Mouse (Mus musculus) hindbrain, embryonic 13.5 days (tissue): ENCODE measurements around the gene Hist2h2be. TPM values are rescaled to one million over a fixed set of nuclear protein-coding genes. Genes with fewer than 3 reads are reported as not detected.
"Not testable (repeated sequence)": the region's sequence is repeated elsewhere in the genome, so short reads cannot be mapped to it uniquely, and the experiment has no call there.

Source experiments
- ATAC-seq: fragments of 200-750 bp; cut with Nextera tagmentation; 2 replicates; pipeline ENCODE4 v1.8.0; 2017; ENCODE audit warnings: moderate TSS enrichment; ENCODE audit not compliant: low FRiP score
- H3K27ac ChIP-seq: fragments of 300-500 bp; sonication (generic); 2 replicates; pipeline ENCODE4 v1.5.1; 2015; ENCODE audit warnings: inconsistent platforms, mild to moderate bottlenecking, moderate library complexity
- H3K27me3 ChIP-seq: fragments of 300-500 bp; sonication (generic); 2 replicates; pipeline ENCODE4 v1.6.1; 2015; ENCODE audit warnings: mild to moderate bottlenecking, inconsistent platforms
- H3K36me3 ChIP-seq: fragments of 300-500 bp; sonication (generic); 2 replicates; pipeline ENCODE4 v1.6.1; 2015; ENCODE audit warnings: mild to moderate bottlenecking, inconsistent platforms
- H3K4me1 ChIP-seq: fragments of 300-500 bp; sonication (generic); replicated peaks from 2 replicates; pipeline ENCODE4 v1.6.1; 2015; ENCODE audit warnings: inconsistent platforms
- H3K4me2 ChIP-seq: fragments of 300-500 bp; sonication (generic); 2 replicates; pipeline ENCODE4 v1.6.1; 2015; ENCODE audit warnings: inconsistent platforms, mild to moderate bottlenecking, moderate library complexity
- H3K4me3 ChIP-seq: fragments of 300-500 bp; sonication (generic); 2 replicates; pipeline ENCODE4 v1.5.1; 2015; ENCODE audit warnings: mild to moderate bottlenecking, inconsistent platforms
- H3K9ac ChIP-seq: fragments of 300-500 bp; sonication (generic); 2 replicates; pipeline ENCODE4 v1.6.1; 2015; ENCODE audit warnings: mild to moderate bottlenecking, inconsistent platforms
- H3K9me3 ChIP-seq: fragments of 300-500 bp; sonication (generic); 2 replicates; pipeline ENCODE4 v1.6.1; 2016; ENCODE audit warnings: inconsistent platforms
- WGBS: fragments of 180-500 bp; shearing (Covaris S2); methylation state at CpG from one replicate; pipeline ENCODE4 v1.1.7; 2015; 5-methylcytosine and 5-hydroxymethylcytosine counted together
- polyA plus RNA-seq: library from polyadenylated mRNA; unstranded; fragments of >200 nt; fragmentation: Nextera tagmentation; extraction: Ambion mirVana; gene quantifications from 2 replicates; pipeline ENCODE4 v1.2.1, GENCODE M21; 2015

The Hist2h2be gene
- polyA plus RNA-seq, 1 experiment from 2014 or later = 4.3 TPM

DNA sequence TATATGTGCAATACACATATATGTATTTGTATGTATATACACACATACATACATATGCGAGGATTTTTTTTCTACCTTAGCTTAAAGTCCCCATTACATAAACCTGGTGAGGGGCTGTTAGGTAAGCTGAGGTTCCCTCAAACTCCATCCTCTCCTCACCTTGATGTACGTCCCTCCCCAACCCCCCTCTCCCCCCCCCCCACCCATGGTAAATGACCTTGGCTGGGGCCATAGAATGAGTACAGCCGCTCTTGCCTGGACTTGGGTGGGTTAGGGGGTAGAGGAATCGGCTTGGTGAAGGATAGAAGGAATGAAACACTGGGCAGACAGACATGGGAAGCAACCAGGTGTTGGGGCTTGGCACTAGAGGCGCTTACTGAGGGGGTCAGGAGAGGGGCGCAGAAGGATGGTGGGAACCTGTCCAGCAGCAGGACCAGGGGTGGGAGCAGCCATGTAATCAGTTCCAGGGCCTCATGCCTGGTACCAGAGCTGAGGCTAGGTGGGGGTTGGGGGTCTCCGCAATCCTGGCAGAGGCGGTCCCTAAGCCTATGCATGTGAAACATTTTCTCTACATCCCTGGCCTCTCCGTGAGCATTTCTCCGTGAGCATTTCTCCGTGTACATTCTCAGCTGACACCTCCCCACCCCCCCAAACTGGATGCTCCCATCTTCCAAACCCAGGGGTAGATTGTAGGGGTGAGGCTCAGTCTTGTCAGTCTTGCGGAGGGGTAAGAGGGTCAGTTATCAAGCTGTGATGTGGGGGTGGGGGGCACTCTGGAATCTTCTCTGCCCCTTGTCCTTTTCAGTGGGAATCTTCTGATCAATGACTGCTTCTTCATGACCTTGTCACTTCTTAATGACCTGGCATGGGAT, 39.2 kb upstream of the Hist2h2be start:
- Histone ChIP-seq H3K27ac (peak overlapping the region; percentile 90), H3K4me3 (peak overlapping the region; percentile 66), H3K4me2 (peak overlapping the region; percentile 79), H3K36me3 (peaks cover 35% of the 10 kb centered on the region), H3K9ac (peak overlapping the region; percentile 86), H3K9me3 (no peaks in the 10 kb centered on the region), H3K27me3 (no peaks in the 10 kb centered on the region), H3K4me1 (peaks cover 53% of the 10 kb centered on the region)
- peak; percentile 52 for ATAC-seq
- WGBS = 39% methylated on average over 12 of the region's 12 CpGs

- Histone ChIP-seq H3K4me1 (peaks cover 54% of the 10 kb centered on the region), H3K9ac (peak overlapping the region; percentile 86), H3K27ac (peak overlapping the region; percentile 90), H3K9me3 (no peaks in the 10 kb centered on the region), H3K4me3 (peak overlapping the region; percentile 66), H3K27me3 (no peaks in the 10 kb centered on the region), H3K36me3 (peaks cover 39% of the 10 kb centered on the region), H3K4me2 (peak overlapping the region; percentile 79)
- WGBS = 26% methylated on average over 4 of the region's 4 CpGs
- no peak for ATAC-seq
Measured at GRCm38 (mm10) chr3:96182382-96182776, 38.5 kb upstream of the Hist2h2be start.

GRCm38 (mm10) chr3:96192977-96193376, 27.9 kb upstream of the Hist2h2be start:
- Histone ChIP-seq H3K9me3 (no peaks in the 10 kb centered on the region), H3K4me2 (no peak overlapping the region), H3K4me3 (no peak overlapping the region), H3K9ac (no peak overlapping the region), H3K4me1 (peaks cover 12% of the 10 kb centered on the region), H3K27ac (no peak overlapping the region), H3K36me3 (peaks cover 75% of the 10 kb centered on the region), H3K27me3 (no peaks in the 10 kb centered on the region)
- WGBS = 68% methylated on average over 12 of the region's 12 CpGs
- ATAC-seq = no peak

GRCm38 (mm10) chr3:96194966-96195365, 26.0 kb upstream of the Hist2h2be start:
- no peaks in the 10 kb centered on the region for H3K9me3 ChIP-seq
- no peak overlapping the region for H3K4me3 ChIP-seq
- H3K36me3 ChIP-seq = peaks cover 56% of the 10 kb centered on the region
- peaks cover 16% of the 10 kb centered on the region for H3K4me1 ChIP-seq
- no peak for ATAC-seq
- H3K4me2 ChIP-seq = no peak overlapping the region
- 0 out of 2 replicates have a peak, but pooled peaks cover 4% of the 10 kb centered on the region for H3K27me3 ChIP-seq
- 87% methylated on average over 10 of the region's 10 CpGs for WGBS
- no peak overlapping the region for H3K9ac ChIP-seq
- no peak overlapping the region for H3K27ac ChIP-seq

DNA sequence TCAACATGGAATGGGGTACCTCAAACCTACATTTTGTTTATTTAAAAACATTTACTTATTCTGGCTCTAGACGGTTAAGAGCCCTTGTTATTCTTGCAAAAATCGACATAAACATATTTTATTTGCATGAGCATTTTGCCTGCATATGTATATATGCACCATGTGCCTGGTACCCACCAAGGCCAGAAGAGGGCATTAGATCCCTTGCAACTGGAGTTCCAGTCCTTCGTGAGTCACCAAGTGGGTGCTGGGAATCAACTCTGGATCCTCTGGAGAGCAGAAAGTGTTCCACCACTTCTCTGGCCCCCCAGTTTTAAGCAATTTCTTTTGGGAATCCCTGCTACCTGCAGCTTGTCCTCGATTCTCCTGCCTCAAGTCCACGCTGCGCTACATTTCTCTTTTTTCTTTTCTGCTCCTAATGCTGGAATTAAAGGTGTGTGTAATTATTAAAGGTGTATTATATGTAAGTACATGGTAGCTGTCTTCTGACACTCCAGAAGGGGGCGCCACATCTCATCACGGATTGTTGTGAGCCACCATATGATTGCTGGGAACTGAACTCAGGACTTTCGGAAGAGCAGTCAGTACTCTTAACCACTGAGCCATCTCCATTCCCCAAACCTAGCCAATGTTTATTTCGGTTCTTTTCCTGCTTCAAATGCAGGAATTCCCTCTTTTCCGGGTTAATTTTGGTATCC, 25.2 kb upstream of the Hist2h2be start:
- no peak for ATAC-seq
- 92% methylated on average over 11 of the region's 11 CpGs for WGBS
- Histone ChIP-seq H3K9ac (no peak overlapping the region), H3K27ac (peak overlapping the region; percentile 98; the same call in 1 of the 2 replicates), H3K36me3 (peaks cover 48% of the 10 kb centered on the region), H3K4me2 (peak overlapping the region; percentile 98), H3K9me3 (no peaks in the 10 kb centered on the region), H3K4me1 (peaks cover 16% of the 10 kb centered on the region), H3K4me3 (no peak overlapping the region), H3K27me3 (0 out of 2 replicates have a peak, but pooled peaks cover 4% of the 10 kb centered on the region)

DNA sequence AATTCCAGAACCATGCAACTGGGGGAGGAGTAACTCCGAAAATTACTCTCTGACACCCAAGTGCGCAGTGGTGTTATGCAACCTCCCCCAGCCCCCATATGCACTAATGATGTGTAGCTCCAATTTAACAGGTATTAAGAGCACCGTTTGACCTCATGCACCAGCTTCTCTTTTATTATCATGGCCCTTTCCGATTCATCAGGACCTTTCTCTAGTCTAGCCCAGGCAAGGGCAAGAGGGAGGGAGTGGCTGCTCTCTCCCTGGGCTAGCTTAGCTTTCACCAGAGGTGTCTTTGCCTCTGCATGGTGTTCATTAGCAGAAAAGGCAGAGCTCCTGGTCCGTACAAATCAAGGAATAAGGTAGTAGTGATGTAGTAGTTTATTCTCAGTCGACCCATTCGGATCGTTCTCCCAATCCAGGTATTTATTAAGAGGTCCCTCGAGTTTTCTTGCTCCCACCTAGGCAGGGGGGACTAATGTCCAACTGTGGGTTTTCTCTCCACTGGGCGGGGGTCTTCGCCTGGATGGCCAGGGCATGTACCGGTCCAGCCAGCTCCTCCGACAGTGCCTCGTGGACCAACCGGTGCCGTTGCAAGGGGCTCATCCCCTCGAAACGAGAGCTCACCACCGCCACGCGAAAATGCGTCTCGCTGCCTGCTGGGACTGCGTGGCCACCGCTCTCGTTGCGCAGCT, 24.3 kb upstream of the Hist2h2be start:
- peak; percentile 34 for ATAC-seq
- 0 out of 2 replicates have a peak, but pooled peaks cover 4% of the 10 kb centered on the region for H3K27me3 ChIP-seq
- H3K4me3 ChIP-seq = peak overlapping the region; percentile 69
- H3K36me3 ChIP-seq = peaks cover 40% of the 10 kb centered on the region
- peak overlapping the region; percentile 98 for H3K27ac ChIP-seq
- H3K9ac ChIP-seq = peak overlapping the region; percentile 92
- peaks cover 16% of the 10 kb centered on the region for H3K4me1 ChIP-seq
- H3K9me3 ChIP-seq = no peaks in the 10 kb centered on the region
- H3K4me2 ChIP-seq = peak overlapping the region; percentile 98
- WGBS = 19% methylated on average over 27 of the region's 27 CpGs

- Histone ChIP-seq H3K4me1 (peaks cover 16% of the 10 kb centered on the region), H3K9me3 (no peaks in the 10 kb centered on the region), H3K27me3 (0 out of 2 replicates have a peak, but pooled peaks cover 4% of the 10 kb centered on the region), H3K36me3 (peaks cover 33% of the 10 kb centered on the region), H3K27ac (peak overlapping the region; percentile 98), H3K9ac (peak overlapping the region; percentile 92), H3K4me2 (peak overlapping the region; percentile 98), H3K4me3 (peak overlapping the region; percentile 69)
- WGBS = under 1% methylated on average over 50 of the region's 50 CpGs
- peak; percentile 95 for ATAC-seq
Measured at GRCm38 (mm10) chr3:96197129-96197749, 23.7 kb upstream of the Hist2h2be start.

DNA sequence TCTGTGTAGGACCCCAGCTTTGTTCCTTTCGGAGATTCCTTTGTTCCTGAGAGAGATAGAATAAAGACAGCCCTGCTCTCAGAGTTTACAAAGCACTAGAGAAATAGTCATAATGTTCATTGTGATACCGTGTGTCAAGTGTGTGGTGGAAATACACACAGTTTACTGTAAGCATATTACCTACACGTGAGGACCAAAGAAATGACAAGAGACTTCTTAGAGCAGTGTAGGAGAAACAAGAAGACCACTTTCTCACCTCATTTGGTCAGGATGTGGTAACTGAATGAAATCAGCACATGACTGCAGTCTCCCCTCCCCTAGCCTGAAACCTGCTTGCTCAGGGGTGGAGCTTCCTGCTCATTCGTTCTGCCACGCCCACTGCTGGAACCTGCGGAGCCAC, 22.7 kb upstream of the Hist2h2be start:
- Histone ChIP-seq H3K4me1 (peaks cover 16% of the 10 kb centered on the region), H3K4me3 (peak overlapping the region; percentile 69), H3K9me3 (no peaks in the 10 kb centered on the region), H3K9ac (peak overlapping the region; percentile 92), H3K27me3 (0 out of 2 replicates have a peak, but pooled peaks cover 4% of the 10 kb centered on the region), H3K4me2 (peak overlapping the region; percentile 98), H3K36me3 (peaks cover 24% of the 10 kb centered on the region), H3K27ac (peak overlapping the region; percentile 60)
- 4% methylated on average over 6 of the region's 6 CpGs for WGBS
- ATAC-seq = peak; percentile 8; the same call in 1 of the 2 replicates

GRCm38 (mm10) chr3:96198601-96199251, 22.2 kb upstream of the Hist2h2be start:
- not testable (repeated sequence) for H3K27ac ChIP-seq, H3K27me3 ChIP-seq, H3K4me3 ChIP-seq, H3K9me3 ChIP-seq, ATAC-seq, H3K9ac ChIP-seq
- Histone ChIP-seq H3K36me3 (peaks cover 18% of the 10 kb centered on the region), H3K4me1 (peaks cover 16% of the 10 kb centered on the region), H3K4me2 (peak overlapping the region; percentile 98; the same call in 1 of the 2 replicates)
- 40% methylated on average over 8 of the region's 8 CpGs for WGBS

DNA sequence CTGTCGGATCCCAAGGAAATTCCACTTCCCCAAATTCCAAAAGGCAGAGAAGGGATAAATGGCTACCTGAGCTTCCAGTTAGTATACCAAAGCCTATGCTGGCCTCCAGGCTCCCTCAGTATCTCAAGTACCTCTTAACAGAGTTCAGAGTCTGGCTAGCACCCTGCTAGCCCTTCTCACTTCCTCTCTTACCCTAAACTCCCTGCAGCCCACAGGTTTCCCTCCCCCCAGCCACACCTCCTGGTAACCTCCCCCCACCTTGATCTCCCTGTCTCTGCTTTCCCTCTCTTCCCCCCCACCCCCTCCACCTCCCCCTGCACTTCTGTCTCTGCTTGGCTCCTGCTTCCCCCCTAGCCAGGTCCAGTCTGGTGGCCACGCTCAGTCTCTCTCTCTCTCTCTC, 21.2 kb upstream of the Hist2h2be start:
- H3K27ac ChIP-seq = no peak overlapping the region
- H3K4me2 ChIP-seq = no peak overlapping the region
- H3K36me3 ChIP-seq = peaks cover 8% of the 10 kb centered on the region; the same call in 1 of the 2 replicates
- no peak for ATAC-seq
- peaks cover 16% of the 10 kb centered on the region for H3K4me1 ChIP-seq
- H3K9ac ChIP-seq = no peak overlapping the region
- H3K4me3 ChIP-seq = no peak overlapping the region
- H3K9me3 ChIP-seq = no peaks in the 10 kb centered on the region
- 76% methylated on average over 2 of the region's 2 CpGs for WGBS
- H3K27me3 ChIP-seq = 0 out of 2 replicates have a peak, but pooled peaks cover 4% of the 10 kb centered on the region

DNA sequence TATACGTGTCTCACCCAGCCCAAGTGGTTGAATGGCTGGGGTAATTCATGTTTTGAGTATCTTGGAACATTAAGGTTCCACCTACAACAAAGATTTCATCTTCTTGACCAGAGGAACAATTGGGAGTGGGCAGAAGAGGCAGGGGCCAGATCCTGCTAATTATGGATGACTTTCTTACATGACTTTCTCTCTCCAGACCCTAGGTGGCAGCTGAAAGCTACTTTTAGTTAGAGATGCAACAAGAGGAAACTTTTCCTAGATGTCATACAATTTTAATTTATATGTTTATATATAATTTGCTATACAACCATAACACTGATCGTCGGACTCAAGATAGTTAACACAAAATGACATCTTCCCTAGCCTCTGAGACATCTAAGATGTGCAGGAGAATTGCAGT, 13.1 kb upstream of the Hist2h2be start:
- WGBS = 90% methylated on average over 3 of the region's 3 CpGs

More for the DNA sequence above, 13.1 kb upstream of the Hist2h2be start:
- Histone ChIP-seq H3K4me1 (no peaks in the 10 kb centered on the region), H3K9me3 (no peaks in the 10 kb centered on the region), H3K36me3 (no peaks in the 10 kb centered on the region), H3K4me3 (no peak overlapping the region), H3K9ac (no peak overlapping the region), H3K4me2 (no peak overlapping the region), H3K27ac (no peak overlapping the region), H3K27me3 (0 out of 2 replicates have a peak, but pooled peaks cover 1% of the 10 kb centered on the region)
- ATAC-seq = no peak
